Mouse (Mus musculus) embryo, embryonic 11.5 days (tissue): ENCODE results near the gene Tbr1.

Source experiments
- DNase-seq: peaks from one replicate; pipeline ENCODE4 v3.0.0-alpha.2; 2012; ENCODE audit warnings: low read depth, low spot score

Tbr1 gene

GRCm38 (mm10) chr2:61802656-61803251 is at the start of gene Tbr1:
Gene Tbr1, plus strand, starts transcription at chr2:61802930.
- DNase-seq, result no peak

GRCm38 (mm10) chr2:61754989-61755388 is 47.7 kb upstream of the Tbr1 start:
- no peak for DNase-seq

GRCm38 (mm10) chr2:61759234-61759855 is 43.4 kb upstream of the Tbr1 start:
- no peak for DNase-seq

- no peak for DNase-seq
Measured at GRCm38 (mm10) chr2:61760044-61760443, 42.7 kb upstream of the Tbr1 start.

GRCm38 (mm10) chr2:61764470-61765105 is 38.1 kb upstream of the Tbr1 start:
- DNase-seq, result no peak

GRCm38 (mm10) chr2:61765526-61765925 is 37.2 kb upstream of the Tbr1 start:
- DNase-seq, result no peak

DNA sequence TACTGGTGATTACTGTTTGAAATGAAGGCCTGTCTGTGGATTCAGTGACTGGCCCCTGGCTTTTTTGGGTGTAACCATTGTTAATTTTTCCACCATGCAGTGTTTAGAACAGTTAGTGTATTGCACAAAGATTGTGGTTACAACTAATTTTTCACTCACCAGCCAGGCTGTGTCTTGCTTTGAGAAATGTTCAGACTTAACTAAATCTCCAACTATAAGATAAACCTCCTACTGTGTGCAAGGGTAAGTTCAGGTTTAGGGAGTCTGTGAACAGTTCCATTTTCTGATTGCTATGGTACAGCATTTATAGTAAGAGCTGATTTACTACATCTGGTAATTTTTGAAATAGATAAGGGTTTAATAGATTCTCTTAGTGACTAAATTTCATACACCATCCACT is 21.9 kb upstream of the Tbr1 start:
- no peak for DNase-seq

DNA sequence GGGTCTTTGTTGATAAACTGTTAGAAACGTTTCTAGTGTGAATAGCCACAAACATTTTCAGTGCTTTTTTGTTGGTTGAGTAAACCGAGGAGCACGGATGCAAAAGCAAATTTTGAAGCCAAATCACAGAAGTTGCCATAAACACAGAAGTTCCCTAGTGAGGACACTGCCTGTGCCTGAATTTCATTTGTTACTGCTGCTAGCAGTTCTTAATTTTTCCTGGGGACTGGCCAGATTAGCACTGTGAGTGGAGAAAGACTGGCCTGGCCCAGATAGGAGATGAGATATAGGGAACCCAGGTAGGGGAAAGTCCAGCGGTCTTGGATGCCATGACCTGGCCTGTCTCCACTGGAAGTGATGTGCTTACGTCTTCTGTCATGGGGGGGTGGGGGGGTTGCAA is 7.8 kb upstream of the Tbr1 start:
- DNase-seq, result no peak

DNA sequence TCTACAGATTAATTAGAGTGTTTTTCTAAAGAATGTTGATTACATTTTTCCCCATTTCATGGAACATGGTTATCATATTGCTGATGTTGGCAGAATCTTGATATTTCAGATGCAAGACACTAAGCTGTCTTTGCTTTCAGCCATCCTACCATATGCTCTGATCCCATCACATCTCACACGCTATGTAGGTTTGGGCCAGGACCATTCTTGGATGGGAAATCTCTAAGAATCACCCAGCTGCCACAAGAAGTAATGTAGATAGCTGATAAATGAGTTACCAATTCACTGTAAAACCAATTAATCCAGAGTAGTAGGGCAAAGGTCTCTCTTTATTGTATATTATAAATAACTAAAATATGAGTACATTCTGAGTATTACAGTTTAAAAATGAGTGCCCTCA is 4.7 kb upstream of the Tbr1 start:
- DNase-seq, result no peak

- no peak for DNase-seq
Measured at GRCm38 (mm10) chr2:61803443-61804367, 975 bp downstream of the Tbr1 start.

- no peak for DNase-seq
Measured at GRCm38 (mm10) chr2:61804382-61804840, 1.7 kb downstream of the Tbr1 start.

DNA sequence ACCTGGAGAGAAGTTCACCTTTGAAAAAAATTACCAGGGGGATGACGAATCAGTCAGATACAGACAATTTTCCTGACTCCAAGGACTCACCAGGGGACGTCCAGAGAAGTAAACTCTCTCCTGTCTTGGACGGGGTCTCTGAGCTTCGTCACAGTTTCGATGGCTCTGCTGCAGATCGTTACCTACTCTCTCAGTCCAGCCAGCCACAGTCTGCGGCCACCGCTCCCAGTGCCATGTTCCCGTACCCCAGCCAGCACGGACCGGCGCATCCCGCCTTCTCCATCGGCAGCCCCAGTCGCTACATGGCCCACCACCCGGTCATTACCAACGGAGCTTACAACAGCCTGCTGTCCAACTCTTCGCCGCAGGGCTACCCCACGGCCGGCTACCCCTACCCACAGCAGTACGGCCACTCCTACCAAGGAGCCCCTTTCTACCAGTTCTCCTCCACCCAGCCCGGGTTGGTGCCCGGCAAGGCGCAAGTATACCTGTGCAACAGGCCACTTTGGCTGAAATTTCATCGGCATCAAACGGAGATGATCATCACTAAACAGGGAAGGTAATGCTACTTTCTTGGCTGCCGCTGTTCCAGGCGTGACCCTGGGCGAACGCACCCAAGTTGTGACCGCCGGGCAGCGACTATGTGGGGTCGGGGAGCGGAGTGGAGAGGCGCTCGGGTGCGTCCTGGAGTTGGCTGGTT is 2.3 kb downstream of the Tbr1 start:
- no peak for DNase-seq

DNA sequence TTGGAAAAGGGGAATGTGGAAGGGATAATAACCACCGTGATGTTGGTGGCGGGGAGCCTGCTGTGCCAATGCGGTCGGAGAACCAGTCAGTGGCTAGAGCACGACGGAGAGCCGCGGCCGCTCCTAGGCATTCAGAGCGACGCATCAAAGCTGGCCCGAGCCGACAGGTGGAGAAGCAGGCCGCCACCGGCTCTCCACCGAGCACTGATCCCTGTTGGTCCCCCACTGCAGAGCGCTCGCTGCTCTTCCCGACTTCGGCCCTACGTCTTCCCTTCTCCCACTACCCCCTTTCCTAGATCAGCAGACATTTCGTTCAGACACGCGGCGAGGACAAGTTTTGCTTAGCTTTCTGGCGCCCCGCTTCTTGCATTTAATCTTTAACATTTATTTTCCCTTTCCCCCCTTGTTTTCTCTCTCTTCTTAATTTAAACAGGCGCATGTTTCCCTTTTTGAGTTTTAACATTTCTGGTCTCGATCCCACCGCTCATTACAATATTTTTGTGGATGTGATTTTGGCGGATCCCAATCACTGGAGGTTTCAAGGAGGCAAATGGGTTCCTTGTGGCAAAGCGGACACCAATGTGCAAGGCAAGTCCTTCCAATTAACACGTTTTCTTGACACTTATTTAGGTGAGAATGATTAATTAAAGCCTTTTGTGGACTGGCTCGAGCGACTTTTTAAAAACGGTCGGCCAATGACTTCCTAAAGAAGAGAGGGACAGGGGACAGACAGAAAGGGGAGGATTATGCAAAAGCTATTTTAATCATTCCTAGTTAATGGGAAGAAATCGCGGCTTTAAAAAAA is 3.0 kb downstream of the Tbr1 start:
- no peak for DNase-seq

DNA sequence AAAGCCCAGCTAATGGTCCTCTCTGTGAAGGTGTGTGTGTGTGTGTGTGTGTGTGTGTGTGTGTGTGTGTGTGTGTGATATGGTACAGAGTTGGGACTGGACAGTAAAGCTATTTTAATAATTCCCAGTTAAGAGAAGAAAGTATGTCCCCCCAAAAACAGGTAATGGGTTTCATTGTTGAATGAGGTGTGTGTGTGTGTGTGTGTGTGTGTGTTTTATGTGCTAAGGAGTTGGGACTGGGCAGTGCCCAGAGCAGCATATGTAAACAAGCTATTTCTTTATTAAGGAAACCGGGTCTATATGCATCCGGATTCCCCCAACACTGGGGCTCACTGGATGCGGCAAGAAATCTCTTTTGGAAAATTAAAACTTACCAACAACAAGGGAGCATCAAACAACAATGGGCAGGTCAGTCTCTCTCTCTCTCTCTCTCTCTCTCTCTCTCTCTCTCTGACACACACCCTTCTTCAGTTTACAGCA is 3.7 kb downstream of the Tbr1 start:
- DNase-seq, result no peak

- no peak for DNase-seq
Measured at GRCm38 (mm10) chr2:61807151-61807550, 4.4 kb downstream of the Tbr1 start.

DNA sequence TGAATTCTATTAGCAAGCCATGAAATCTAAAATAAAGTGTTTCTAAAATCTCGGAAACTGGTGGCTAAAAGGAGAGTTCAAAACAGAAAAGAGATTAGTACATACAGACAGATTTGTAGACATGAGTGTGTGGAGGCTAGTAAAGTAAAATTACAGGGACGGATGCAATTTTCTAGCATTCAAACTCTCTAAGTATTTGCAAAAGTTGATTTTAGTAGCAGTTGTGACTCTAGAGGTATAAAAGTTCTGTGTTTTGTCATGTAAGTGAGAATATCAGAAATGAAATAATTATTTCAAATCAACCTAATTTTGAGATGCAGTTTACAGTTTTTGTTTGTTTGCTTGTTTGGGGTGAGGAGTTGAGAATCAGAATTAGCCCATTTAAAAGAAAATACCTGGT is 5.1 kb downstream of the Tbr1 start:
- no peak for DNase-seq

- DNase-seq, result no peak
Measured at GRCm38 (mm10) chr2:61808776-61809175, 6.0 kb downstream of the Tbr1 start.

GRCm38 (mm10) chr2:61809381-61809780 is 6.7 kb downstream of the Tbr1 start:
- DNase-seq, result no peak

- no peak for DNase-seq
Measured at GRCm38 (mm10) chr2:61810751-61811150, 8.0 kb downstream of the Tbr1 start.

DNA sequence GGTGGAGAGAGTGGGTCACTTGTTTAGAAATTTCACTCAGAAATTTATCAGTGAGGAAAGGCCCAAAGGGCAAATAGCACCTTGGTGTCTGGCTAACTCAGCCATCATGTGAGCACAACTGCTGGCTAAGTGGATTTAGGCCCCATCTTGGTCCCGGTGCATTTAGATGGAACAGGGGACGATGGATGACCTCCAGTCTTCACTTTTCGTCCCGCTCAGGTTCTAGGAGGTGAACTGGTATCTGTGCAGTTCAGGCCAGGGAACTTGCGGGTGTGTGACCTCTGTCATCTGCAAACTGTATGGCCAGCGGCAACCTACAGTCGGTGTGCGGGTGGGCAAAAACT is 8.4 kb downstream of the Tbr1 start:
- DNase-seq, result no peak
